Mouse (Mus musculus) MEL (cell line): ENCODE measurements around the gene Camta1.

Experiments used
- CHD1 ChIP-seq: IDR thresholded peaks from 2 replicates; pipeline ENCODE4 v1.6.1; 2012; ENCODE audit warnings: low read depth, mild to moderate bottlenecking, inconsistent platforms, low read length, improper control_type of control experiment
- CHD2 ChIP-seq: IDR thresholded peaks from 2 replicates; pipeline ENCODE4 v1.6.1; 2011; ENCODE audit warnings: low read length, improper control_type of control experiment
- CTCF ChIP-seq, 3 experiments: IDR thresholded peaks in 2 of 3; conservative IDR thresholded peaks in 1 of 3; 2 replicates each; pipeline ENCODE4 v1.5.1; 2011 to 2012; ENCODE audit warnings: low read length in 3 of 3, low read depth in 2 of 3, mild to moderate bottlenecking in 2 of 3, improper control_type of control experiment in 1 of 3, inconsistent platforms in 1 of 3, mixed read lengths in 1 of 3, moderate library complexity in 1 of 3; ENCODE audit not compliant: control insufficient read depth in 1 of 3, insufficient read depth in 1 of 3, poor library complexity in 1 of 3, severe bottlenecking in 1 of 3
- E2F4 ChIP-seq: IDR thresholded peaks from 2 replicates; pipeline ENCODE4 v1.6.1; 2011; ENCODE audit warnings: low read depth, low read length, improper control_type of control experiment, borderline replicate concordance
- EP300 ChIP-seq, 2 experiments: IDR thresholded peaks; 2 replicates each; pipeline ENCODE4 v1.6.1; 2011; ENCODE audit warnings: improper control_type of control experiment in 2 of 2, low read length in 2 of 2, low read depth in 1 of 2, mild to moderate bottlenecking in 1 of 2
- POLR2A ChIP-seq, 2 experiments: IDR thresholded peaks; 2 replicates each; pipeline ENCODE4 v1.6.1; 2011 to 2012; ENCODE audit warnings: low read length in 2 of 2, mild to moderate bottlenecking in 2 of 2, control low read depth in 1 of 2, improper control_type of control experiment in 1 of 2, low read depth in 1 of 2, moderate library complexity in 1 of 2; ENCODE audit not compliant: control insufficient read depth in 1 of 2, insufficient read depth in 1 of 2, poor library complexity in 1 of 2
- POLR2AphosphoS5 ChIP-seq: IDR thresholded peaks from 2 replicates; pipeline ENCODE4 v1.6.1; 2012; ENCODE audit warnings: low read depth, borderline replicate concordance, mild to moderate bottlenecking, inconsistent platforms, low read length, moderate library complexity, mixed read lengths
- RAD21 ChIP-seq: IDR thresholded peaks from 2 replicates; pipeline ENCODE4 v1.6.1; 2011; ENCODE audit warnings: mild to moderate bottlenecking, low read depth, low read length, improper control_type of control experiment
- RCOR1 ChIP-seq: IDR thresholded peaks from 2 replicates; pipeline ENCODE4 v1.6.1; 2012; ENCODE audit warnings: low read depth, mild to moderate bottlenecking, inconsistent platforms, low read length, improper control_type of control experiment
- TCF12 ChIP-seq: IDR thresholded peaks from 2 replicates; pipeline ENCODE4 v1.6.1; 2014; ENCODE audit warnings: low read depth, mild to moderate bottlenecking, inconsistent platforms, low read length, improper control_type of control experiment, moderate library complexity
- USF2 ChIP-seq, 2 experiments: IDR thresholded peaks; 2 replicates each; pipeline ENCODE4 v1.6.1; 2011 to 2012; ENCODE audit warnings: improper control_type of control experiment in 2 of 2, low read length in 2 of 2, borderline replicate concordance in 1 of 2, inconsistent platforms in 1 of 2, low read depth in 1 of 2, mild to moderate bottlenecking in 1 of 2; ENCODE audit not compliant: insufficient read depth in 1 of 2

DNA sequence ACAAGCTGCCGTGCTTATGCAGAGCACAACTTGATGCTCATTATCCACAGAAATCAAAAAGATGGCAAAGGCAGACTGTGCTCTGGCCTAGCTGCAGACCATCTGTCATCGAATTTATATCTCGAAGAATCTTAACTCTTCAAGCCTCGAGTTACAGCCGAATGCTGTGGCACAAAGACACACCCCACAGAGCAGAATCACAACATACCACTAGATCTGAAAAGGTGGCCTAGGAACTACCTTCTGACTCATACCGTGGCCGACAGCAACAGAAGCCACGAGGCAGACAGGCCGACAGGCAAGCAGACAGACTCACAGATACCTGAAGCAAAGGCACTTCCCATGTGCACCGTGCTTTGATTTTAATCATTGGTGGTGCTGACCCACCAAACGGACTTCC is 758.0 kb downstream of the Camta1 start:
- TF ChIP-seq CTCF (IDR thresholded peaks at IDR 0.05 in 2 of 3, conservative IDR thresholded peaks at IDR 0.05 in 1 of 3; ENCODE audit: control insufficient read depth in 1 of 3, insufficient read depth in 1 of 3, low read depth in 2 of 3, low read length in 3 of 3, poor library complexity in 1 of 3, severe bottlenecking in 1 of 3) (no peak), RAD21 (no peak), POLR2A (IDR thresholded peaks at IDR 0.05; ENCODE audit: control insufficient read depth in 1 of 2, insufficient read depth in 1 of 2, low read depth in 1 of 2, low read length in 2 of 2, poor library complexity in 1 of 2) (no peak), CHD1 (no peak), RCOR1 (no peak), TCF12 (no peak), CHD2 (no peak), USF2 (IDR thresholded peaks at IDR 0.05; ENCODE audit: borderline replicate concordance in 1 of 2, insufficient read depth in 1 of 2, low read depth in 1 of 2, low read length in 2 of 2) (no peak), POLR2AphosphoS5 (no peak), EP300 (IDR thresholded peaks at IDR 0.05; ENCODE audit: low read depth in 1 of 2, low read length in 2 of 2) (no peak), E2F4 (no peak)
